Mouse (Mus musculus) frontal cortex, postnatal 25 days (tissue): ENCODE results near the gene Muc5ac.
A peak's percentile ranks its signal among the peaks of the same experiment; 100 is the strongest.
"Not testable (repeated sequence)": the region's sequence is repeated elsewhere in the genome, so short reads cannot be mapped to it uniquely, and the experiment has no call there.

Source experiments
- DNase-seq, 2 experiments: peaks; one replicate each; pipeline ENCODE4 v3.0.0; 2022; ENCODE audit warnings: low spot score in 2 of 2

Gene Muc5ac

DNA sequence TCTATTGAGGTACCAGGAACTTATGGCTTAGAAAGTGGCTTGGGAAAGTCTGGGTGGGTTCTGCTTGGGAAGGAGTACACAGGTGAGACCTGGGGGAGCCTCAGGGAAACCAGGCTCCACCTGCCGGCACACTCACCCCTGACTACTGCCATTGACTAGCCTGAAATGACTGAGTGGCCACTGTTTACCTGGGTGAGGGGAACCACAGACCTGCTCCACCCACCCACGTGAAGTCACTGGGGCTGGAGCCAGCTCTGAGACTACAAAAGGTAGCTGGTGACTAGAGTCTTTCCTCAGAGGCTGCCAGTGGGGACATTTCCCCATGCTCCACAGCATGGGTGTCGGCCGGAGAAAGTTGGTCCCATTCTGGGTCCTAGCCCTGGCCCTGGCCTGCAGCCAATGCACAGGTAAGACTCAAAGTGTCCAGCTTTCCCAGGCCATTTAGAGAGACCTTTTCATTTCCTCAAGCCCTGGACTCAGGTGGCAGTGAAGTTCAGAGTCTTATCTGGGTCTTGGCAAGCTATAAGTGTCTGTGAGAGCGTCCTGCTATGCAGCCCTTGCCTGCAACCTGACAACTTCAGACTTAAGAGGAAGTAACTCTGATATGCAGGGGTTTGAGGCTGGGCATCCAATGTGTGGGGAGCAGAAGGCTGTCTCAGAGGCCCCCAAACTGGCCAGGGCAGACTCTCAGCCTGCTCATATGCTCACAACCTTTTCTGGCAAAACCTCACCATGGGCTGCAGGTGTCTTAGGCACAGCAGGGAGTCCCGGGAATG, at the start of gene Muc5ac:
Gene Muc5ac, plus strand, starts transcription at position 296 of the 776 bp plus-strand sequence.
- DNase-seq, result no peak

DNA sequence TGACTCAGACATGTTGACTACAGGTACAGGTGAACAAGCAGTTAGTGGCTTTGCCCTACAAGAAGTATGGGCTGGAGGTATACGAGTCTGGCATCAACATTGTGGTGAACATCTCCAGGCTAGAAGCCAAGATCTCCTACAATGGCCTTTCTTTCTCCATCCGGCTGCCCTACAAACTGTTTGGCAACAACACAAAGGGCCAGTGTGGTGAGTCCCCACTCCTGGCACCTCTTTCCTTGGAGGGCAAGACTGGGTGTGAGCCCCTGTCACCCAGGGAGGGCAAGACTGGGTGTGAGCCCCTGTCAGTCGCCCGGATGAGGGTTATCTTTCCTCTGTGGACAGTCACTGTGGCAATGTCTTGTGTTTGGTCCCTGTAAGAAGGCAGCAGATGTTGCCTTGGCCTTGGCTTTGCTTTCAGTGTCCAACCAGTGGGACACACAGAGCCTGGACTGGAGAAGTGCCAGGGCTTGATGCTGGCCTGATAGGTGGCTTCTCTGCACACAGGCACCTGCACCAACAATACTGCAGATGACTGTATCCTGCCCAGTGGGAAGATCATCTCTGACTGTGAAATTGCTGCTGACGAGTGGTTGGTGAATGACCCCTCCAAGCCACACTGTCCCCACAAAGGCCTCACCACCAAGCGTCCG, 41.2 kb upstream of the Muc5ac start:
- DNase-seq, result no peak

DNA sequence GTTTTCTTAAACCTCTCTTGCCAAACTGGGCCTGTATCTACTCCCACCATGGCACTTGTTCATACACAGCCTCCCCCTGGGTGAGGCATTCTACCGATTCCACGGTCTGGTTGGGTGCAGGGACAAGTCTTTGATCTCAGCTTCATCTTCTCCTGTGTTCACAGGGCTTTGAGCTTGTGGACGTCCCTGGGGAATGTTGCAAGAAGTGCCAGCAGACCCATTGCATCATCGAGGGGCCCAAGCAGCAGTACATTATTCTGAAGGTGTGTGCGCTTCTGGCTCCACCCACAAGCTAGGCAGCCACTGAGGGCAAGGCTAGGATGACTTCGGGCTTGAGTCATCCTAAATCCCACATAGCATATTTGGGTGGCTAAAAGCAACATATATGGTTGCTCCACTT, 36.3 kb upstream of the Muc5ac start:
- no peak for DNase-seq

DNA sequence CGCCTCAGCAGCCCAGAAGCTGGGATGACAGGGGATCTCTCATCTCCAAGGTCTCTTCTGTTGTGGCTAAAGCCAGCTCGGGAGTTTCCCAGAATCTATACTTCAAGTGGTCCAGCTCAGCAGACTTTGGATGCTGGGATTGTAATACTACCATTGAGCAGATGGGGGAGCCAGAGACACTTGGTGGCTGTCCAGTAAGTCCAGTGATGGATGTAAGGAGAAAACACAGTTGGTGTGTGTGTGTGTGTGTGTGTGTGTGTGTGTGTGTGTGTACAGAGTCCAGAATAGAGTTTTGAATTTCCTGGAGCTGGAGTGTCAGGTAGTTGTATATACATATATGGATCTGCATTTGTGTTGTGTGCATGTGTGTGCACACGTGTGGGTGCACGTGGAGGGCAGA, 32.9 kb upstream of the Muc5ac start:
- peak; percentile 64 to 72 for DNase-seq

- DNase-seq, result no peak
These were observed 30.5 kb upstream of the Muc5ac start for GRCm38 (mm10) chr7:141758291-141758690.

DNA sequence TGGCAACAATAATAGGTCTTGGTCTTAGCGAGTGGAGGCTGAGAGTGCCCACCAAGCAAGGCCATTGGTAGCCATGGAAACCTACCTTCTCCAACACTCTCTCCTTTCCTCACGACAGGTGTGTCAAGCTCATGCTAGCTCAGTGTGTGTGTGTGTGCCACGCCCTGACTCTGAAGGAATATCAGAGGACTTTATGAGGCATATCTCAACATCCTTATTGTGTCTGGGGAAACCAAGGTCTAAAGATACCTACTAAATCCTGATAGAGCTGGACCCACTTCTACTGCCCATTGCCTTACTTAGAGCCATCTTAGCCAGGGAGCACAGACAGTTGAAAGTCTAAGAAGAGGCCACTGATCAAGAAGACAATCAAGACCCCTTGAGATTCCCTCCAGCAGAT, 18.3 kb upstream of the Muc5ac start:
- DNase-seq, result no peak

GRCm38 (mm10) chr7:141770988-141771387, 17.8 kb upstream of the Muc5ac start:
- DNase-seq, result no peak

GRCm38 (mm10) chr7:141772058-141772557, 16.7 kb upstream of the Muc5ac start:
- no peak for DNase-seq

DNA sequence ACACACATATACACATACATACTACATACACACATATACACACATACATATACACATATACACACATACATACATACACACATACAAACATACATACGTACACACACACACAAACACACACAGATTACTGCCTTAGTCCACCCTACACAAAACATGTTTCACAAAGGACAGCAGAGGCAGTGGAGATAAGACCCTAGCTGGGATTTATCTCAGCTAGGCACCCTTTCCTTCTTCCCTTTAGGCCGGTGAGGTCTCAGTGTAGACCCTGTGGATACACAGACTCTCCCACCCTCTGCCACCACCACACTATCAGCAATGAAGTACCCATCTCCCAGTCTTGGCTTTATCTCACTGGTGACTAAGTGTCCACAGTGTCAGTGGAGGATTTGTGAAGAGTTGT, 13.9 kb upstream of the Muc5ac start:
- no peak for DNase-seq

GRCm38 (mm10) chr7:141776199-141776598, 12.6 kb upstream of the Muc5ac start:
- DNase-seq, result no peak

DNA sequence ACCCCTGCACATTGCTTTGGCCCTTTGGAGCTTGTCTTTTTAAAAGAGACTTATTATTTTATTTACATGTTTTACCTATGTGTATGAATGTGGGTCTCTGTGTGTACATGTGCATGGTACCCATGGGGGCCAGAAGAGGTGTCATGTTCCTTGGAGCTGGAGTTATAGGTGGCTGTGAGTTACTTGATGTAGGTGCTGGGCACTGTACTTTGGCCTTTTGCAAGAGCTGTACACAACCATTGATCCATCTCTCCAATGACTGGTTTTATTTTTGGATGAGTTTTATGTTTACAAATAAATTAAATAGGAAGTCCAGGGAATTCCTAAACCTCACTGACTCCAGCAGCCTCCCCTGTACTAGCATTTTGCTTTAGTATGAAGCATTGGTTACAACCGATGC, 5.5 kb downstream of the Muc5ac start:
- DNase-seq, result no peak

DNA sequence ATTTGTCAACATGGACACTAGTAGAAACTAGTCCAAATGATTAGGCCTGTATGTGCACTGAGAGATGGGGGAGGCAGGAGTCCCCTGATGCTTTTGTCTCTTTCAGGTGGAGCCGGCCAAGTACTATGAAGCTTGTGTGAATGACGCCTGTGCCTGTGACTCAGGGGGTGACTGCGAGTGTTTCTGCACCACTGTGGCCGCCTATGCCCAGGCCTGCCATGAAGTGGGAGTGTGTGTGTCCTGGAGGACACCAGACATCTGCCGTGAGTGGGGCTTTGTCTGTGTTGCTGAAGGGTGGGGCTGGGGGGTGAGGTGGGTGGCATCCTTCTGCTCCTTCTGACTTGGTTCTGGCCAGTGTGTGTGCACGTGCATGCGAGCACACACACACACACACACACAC, 14.4 kb downstream of the Muc5ac start:
- no peak for DNase-seq

GRCm38 (mm10) chr7:141805384-141805783, 16.6 kb downstream of the Muc5ac start:
- peak; percentile 14 to 38 for DNase-seq

DNA sequence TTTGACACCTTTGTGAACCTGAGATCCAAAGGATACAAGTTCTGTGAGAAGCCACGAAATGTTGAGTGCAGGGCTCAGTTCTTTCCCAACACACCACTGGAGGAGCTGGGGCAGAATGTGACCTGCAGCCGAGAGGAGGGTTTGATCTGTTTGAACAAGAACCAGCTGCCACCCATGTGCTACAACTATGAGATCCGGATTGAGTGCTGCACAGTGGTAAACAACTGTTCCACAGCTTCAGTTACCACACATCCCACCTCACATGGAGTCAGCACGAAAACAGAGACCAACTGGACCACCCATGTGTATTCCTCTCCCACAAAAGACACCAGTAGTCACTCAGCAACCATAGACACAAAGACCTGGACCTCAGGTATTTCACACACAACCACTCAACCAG, 19.1 kb downstream of the Muc5ac start:
- not testable (repeated sequence) for DNase-seq

DNA sequence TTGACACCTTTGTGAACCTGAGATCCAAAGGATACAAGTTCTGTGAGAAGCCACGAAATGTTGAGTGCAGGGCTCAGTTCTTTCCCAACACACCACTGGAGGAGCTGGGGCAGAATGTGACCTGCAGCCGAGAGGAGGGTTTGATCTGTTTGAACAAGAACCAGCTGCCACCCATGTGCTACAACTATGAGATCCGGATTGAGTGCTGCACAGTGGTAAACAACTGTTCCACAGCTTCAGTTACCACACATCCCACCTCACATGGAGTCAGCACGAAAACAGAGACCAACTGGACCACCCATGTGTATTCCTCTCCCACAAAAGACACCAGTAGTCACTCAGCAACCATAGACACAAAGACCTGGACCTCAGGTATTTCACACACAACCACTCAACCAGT, 21.2 kb downstream of the Muc5ac start:
- DNase-seq, result not testable (repeated sequence)

- no peak for DNase-seq
These were observed 24.5 kb downstream of the Muc5ac start for GRCm38 (mm10) chr7:141813321-141813720.

DNA sequence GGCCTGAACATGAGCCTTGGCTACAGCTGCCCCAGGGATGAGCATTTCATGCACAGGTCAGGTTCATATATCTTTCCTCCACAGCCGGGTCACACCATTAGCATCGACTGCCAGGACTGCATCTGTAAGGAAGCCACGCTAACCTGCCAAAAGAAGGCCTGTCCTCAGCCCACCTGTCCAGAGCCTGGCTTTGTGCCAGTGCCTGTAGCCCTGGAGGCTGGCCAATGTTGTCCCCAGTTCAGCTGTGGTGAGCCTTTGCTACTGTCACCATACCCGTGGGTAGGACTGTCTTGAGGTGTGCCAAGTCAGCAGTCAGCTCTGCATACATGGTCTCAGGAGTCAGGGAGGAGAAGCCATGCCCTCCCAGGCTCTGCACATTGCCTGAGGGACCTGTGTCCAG, 26.6 kb downstream of the Muc5ac start:
- no peak for DNase-seq

DNA sequence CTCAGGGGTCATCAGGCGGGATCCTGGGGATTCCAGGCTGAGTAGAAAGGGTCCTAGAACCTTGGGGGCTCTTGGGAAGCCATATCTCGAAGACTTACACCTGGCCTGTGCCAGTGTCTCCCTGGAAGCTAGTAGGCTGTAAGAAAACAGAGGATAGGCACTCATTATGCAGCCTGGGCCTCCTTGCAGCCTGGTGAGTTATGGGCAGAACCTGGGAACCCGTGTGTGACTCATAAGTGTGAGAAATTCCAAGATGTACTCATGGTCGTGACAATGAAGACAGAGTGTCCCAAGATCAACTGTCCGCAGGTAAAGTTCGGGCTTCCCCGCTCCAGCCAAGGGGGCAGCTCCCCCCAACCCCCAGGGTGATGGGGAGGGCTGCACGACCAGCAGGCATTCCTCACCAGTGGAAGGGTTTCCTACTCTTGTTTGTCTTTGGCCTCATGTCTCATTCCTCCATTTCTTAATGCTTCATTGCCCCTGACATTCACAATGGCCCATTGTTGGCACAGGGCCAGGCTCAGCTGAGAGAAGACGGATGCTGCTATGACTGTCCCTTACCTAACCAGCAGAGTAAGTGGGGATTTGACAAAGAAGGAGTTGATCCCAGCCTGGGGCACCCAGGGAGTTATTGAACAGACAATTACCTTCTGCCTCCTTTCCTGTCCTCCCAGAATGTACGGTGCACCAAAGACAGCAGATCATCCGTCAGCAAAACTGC, 28.7 kb downstream of the Muc5ac start:
- DNase-seq, result no peak

DNA sequence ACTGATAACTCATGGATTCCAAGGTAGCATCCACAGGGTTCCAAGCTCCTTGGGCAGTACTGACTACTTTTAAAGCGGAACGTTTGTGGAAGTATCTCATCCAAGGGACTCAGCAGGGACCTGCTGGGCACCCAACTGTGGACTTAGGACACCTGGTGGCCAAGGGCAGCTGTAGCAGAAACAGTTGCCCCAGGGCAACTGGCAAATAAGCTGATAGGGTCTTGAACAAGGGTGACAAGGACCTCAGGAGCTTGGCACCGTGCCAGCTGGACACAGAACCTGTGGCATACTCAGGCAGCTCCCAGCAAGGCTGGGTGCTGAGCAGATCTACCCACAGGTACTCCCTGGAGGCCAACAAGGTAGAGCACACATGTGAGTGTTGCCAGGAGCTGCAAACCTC, 29.5 kb downstream of the Muc5ac start:
- no peak for DNase-seq

DNA sequence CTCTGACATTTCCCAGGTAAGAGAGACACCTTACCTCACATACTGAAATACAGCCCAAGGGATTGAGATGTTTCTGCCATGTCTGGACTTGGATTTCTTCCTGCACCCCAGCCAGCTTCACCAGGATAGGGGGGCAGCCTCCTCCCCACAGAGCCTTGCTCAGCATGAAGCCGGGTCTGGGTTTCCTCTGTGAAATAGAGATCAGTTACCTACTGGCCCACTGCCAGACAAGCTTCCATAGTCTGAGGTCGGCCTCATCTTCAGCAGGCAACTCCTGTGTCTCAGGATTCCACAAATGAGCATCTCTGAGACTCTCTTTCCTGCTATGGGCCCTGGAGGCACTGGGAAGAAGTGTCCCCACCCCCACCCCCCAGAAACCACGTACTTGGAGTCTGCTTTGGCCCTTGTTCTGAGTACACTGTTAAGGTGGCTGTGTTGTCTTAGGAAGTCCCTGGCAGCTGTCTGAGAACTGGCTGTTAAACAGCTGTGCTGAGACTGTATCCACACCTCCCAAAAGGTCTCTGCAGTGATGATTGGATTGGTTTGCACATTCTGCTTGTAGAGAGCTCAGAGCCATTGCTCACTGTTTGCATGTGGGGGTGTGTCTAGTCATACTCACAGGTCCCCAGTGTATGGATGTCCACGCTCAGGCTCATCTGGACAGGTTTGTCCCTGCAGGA, 34.0 kb downstream of the Muc5ac start:
- DNase-seq, result no peak

GRCm38 (mm10) chr7:141823699-141824098, 34.9 kb downstream of the Muc5ac start:
- DNase-seq, result no peak

- no peak for DNase-seq
These were observed 35.6 kb downstream of the Muc5ac start for GRCm38 (mm10) chr7:141824398-141824797.
